Mouse (Mus musculus) forebrain, embryonic 11.5 days (tissue): ENCODE data around the gene Krtap3-3. TPM values are rescaled to one million over a fixed set of nuclear protein-coding genes. Genes with fewer than 3 reads are reported as not detected.
A peak's percentile ranks its signal among the peaks of the same experiment; 100 is the strongest.
"Not testable (repeated sequence)": the region's sequence is repeated elsewhere in the genome, so short reads cannot be mapped to it uniquely, and the experiment has no call there.

Experiments
- ATAC-seq: fragments of 200-750 bp; cut with Nextera tagmentation; replicated peaks from 2 replicates; pipeline ENCODE4 v1.8.0; 2017; ENCODE audit warnings: moderate TSS enrichment; ENCODE audit not compliant: low FRiP score
- DNase-seq: peaks from one replicate; pipeline ENCODE4 v3.0.0-alpha.2; 2017; ENCODE audit warnings: low spot score
- H3K27ac ChIP-seq: fragments of 300-500 bp; sonication (generic); 2 replicates; pipeline ENCODE4 v1.5.1; 2014; ENCODE audit warnings: low read depth, low read length
- H3K27me3 ChIP-seq: fragments of 300-500 bp; sonication (generic); 2 replicates; pipeline ENCODE4 v1.6.1; 2014; ENCODE audit warnings: mild to moderate bottlenecking, low read length, mixed read lengths; ENCODE audit not compliant: control insufficient read depth, insufficient read depth
- H3K36me3 ChIP-seq: fragments of 300-500 bp; sonication (generic); 2 replicates; pipeline ENCODE4 v1.6.1; 2014; ENCODE audit warnings: mild to moderate bottlenecking, low read length, moderate library complexity, mixed read lengths; ENCODE audit not compliant: control insufficient read depth, insufficient read depth
- H3K4me1 ChIP-seq: fragments of 300-500 bp; sonication (generic); replicated peaks from 2 replicates; pipeline ENCODE4 v1.6.1; 2014; ENCODE audit warnings: low read length, mixed read lengths; ENCODE audit not compliant: control insufficient read depth, insufficient read depth
- H3K4me2 ChIP-seq: fragments of 300-500 bp; sonication (generic); 2 replicates; pipeline ENCODE4 v1.6.1; 2014; ENCODE audit warnings: low read depth, mild to moderate bottlenecking, low read length, moderate library complexity, mixed read lengths; ENCODE audit not compliant: severe bottlenecking
- H3K4me3 ChIP-seq: fragments of 300-500 bp; sonication (generic); 2 replicates; pipeline ENCODE4 v1.5.1; 2014; ENCODE audit warnings: low read depth, low read length
- H3K9ac ChIP-seq: fragments of 300-500 bp; sonication (generic); 2 replicates; pipeline ENCODE4 v1.6.1; 2014; ENCODE audit warnings: low read length
- H3K9me3 ChIP-seq: fragments of 300-500 bp; sonication (generic); 2 replicates; pipeline ENCODE4 v1.6.1; 2016; ENCODE audit warnings: low read length, mixed read lengths; ENCODE audit not compliant: control insufficient read depth
- whole genome bisulfite sequencing: fragments of 180-500 bp; shearing (Covaris S2); extraction: QIAGEN DNeasy Blood & Tissue Kit; methylation state at CpG from one replicate; pipeline ENCODE4 v1.1.7; 2014; 5-methylcytosine and 5-hydroxymethylcytosine counted together
- polyA plus RNA-seq: library from polyadenylated mRNA; unstranded; fragments of >200 nt; fragmentation: Nextera tagmentation; extraction: Ambion mirVana; gene quantifications from 2 replicates; pipeline ENCODE4 v1.2.1, GENCODE M21; 2014

The Krtap3-3 gene
- polyA plus RNA-seq = not detected in 2 replicates

- Histone ChIP-seq H3K27ac (no peak within 1 kb of the TSS), H3K4me3 (no peak within 1 kb of the TSS), H3K4me2 (no peak within 1 kb of the TSS), H3K9ac (no peak within 1 kb of the TSS), H3K4me1 (no peaks in the 10 kb centered on the region), H3K27me3 (no peaks in the 10 kb centered on the region), H3K9me3 (no peaks in the 10 kb centered on the region), H3K36me3 (no peaks in the 10 kb centered on the region)
- DNase-seq = no peak
- ATAC-seq = no peak
- 62% methylated on average over 4 of the region's 4 CpGs for WGBS
Measured at GRCm38 (mm10) chr11:99550765-99551164, at the start of gene Krtap3-3. Krtap3-3 (minus strand) TSS chr11:99550865.

- H3K4me3 ChIP-seq, ATAC-seq, H3K9ac ChIP-seq, H3K4me1 ChIP-seq, H3K9me3 ChIP-seq, H3K4me2 ChIP-seq, H3K36me3 ChIP-seq, H3K27me3 ChIP-seq, H3K27ac ChIP-seq, DNase-seq: not testable (repeated sequence)
- WGBS = 80% methylated on average over 6 of the region's 6 CpGs
Measured at GRCm38 (mm10) chr11:99597742-99598141, 47.1 kb upstream of the Krtap3-3 start, which contains the start of gene Krtap9-3. Krtap9-3 (minus strand) TSS chr11:99598105.

- 87% methylated on average over 6 of the region's 6 CpGs for WGBS
- no peaks in the 10 kb centered on the region for H3K27me3 ChIP-seq
- ATAC-seq = no peak
Measured at GRCm38 (mm10) chr11:99590981-99591380, 40.3 kb upstream of the Krtap3-3 start, which contains the start of gene Krtap1-3. Krtap1-3 (minus strand) TSS chr11:99591339.

DNA sequence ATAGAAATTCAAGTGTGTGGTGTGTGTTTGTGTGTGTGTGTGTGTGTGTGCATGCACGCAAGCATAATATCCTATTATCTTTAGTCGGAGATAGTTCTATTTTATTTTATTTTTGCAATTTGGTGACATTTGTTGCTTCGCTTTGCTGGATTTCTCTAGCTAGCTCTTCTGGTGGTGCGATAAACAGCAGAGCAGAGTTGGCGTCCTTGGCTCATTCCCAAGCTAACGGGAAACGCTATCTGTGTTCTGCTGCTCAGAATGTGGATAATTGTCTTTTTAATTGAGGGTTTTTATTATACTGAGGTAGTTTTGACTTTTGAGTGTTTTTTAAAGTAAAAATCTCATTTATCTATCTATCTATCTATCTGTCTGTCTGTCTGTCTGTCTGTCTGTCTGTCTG is 34.4 kb upstream of the Krtap3-3 start:
- WGBS = 95% methylated on average over 7 of the region's 7 CpGs
- Histone ChIP-seq H3K36me3 (no peaks in the 10 kb centered on the region), H3K27me3 (no peaks in the 10 kb centered on the region), H3K27ac (no peak overlapping the region), H3K4me2 (no peak overlapping the region), H3K4me3 (no peak overlapping the region), H3K9ac (no peak overlapping the region), H3K4me1 (no peaks in the 10 kb centered on the region), H3K9me3 (no peaks in the 10 kb centered on the region)
- no peak for ATAC-seq
- DNase-seq = no peak

More at GRCm38 (mm10) chr11:99590981-99591380, 40.3 kb upstream of the Krtap3-3 start, which contains the start of gene Krtap1-3:
- H3K9ac ChIP-seq = no peak within 1 kb of the TSS
- H3K4me2 ChIP-seq = no peak within 1 kb of the TSS
- H3K27ac ChIP-seq = no peak within 1 kb of the TSS
- no peaks in the 10 kb centered on the region for H3K36me3 ChIP-seq
- H3K4me3 ChIP-seq = no peak within 1 kb of the TSS
- H3K9me3 ChIP-seq = no peaks in the 10 kb centered on the region
- H3K4me1 ChIP-seq = no peaks in the 10 kb centered on the region
- DNase-seq = no peak

DNA sequence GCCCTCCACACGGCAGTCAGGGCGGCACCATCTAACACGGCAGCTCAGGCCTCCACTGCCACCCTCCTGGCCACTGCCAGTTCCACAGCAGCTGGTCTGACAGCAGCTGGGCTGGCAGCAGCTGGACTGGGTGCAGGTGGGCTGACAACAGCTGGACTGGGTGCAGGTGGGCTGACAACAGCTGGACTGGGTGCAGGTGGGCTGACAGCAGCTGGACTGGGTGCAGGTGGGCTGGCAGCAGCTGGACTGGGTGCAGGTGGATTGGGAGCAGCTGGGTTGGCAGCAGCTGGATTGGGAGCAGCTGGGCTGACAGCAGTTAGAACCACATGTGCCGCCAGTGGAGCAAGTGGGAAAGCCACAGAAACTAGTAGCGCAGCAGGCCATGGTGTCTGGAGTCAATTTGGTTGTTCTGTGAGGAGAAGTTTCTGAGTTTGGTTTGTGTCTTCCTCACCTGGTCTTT is 32.6 kb upstream of the Krtap3-3 start, which contains the start of gene Krtap1-4:
TSS of gene Krtap1-4 (minus strand) at position 410 of the 460 bp plus-strand sequence.
- no peak for DNase-seq
- Histone ChIP-seq H3K9ac (no peak within 1 kb of the TSS), H3K36me3 (no peaks in the 10 kb centered on the region), H3K9me3 (no peaks in the 10 kb centered on the region), H3K27ac (no peak within 1 kb of the TSS), H3K4me2 (no peak within 1 kb of the TSS), H3K27me3 (no peaks in the 10 kb centered on the region), H3K4me3 (no peak within 1 kb of the TSS), H3K4me1 (no peaks in the 10 kb centered on the region)
- 75% methylated on average over 5 of the region's 5 CpGs for WGBS
- no peak for ATAC-seq

DNA sequence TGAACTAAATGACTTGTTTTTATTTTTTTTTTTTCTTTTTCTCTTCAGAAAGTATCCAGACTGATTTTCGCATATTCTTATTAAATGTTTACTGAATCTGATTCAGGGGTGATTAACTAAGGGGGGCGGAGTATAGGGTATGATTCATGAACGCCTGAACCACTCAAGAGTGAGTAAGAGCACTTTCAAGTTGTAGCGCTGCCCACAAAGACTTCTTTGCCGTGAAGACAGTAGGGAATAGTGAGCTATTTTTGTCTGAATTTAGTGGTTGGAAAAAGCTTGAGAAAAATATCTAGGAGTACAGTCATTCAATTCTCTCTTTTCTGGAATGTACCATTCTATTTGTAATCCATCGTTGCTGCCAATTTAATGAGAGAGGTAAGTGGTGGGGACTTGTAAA is 30.9 kb upstream of the Krtap3-3 start:
- H3K27ac ChIP-seq = no peak overlapping the region
- no peak for DNase-seq
- no peaks in the 10 kb centered on the region for H3K27me3 ChIP-seq
- H3K4me2 ChIP-seq = no peak overlapping the region
- H3K9me3 ChIP-seq = no peaks in the 10 kb centered on the region
- 87% methylated on average over 6 of the region's 6 CpGs for WGBS
- ATAC-seq = no peak
- no peak overlapping the region for H3K4me3 ChIP-seq
- H3K4me1 ChIP-seq = no peaks in the 10 kb centered on the region
- no peak overlapping the region for H3K9ac ChIP-seq
- H3K36me3 ChIP-seq = no peaks in the 10 kb centered on the region

GRCm38 (mm10) chr11:99581051-99581450 is 30.4 kb upstream of the Krtap3-3 start:
- H3K4me2 ChIP-seq = no peak overlapping the region
- no peak for ATAC-seq
- no peaks in the 10 kb centered on the region for H3K36me3 ChIP-seq
- no peak overlapping the region for H3K27ac ChIP-seq
- 93% methylated on average over 5 of the region's 5 CpGs for WGBS
- no peaks in the 10 kb centered on the region for H3K9me3 ChIP-seq
- no peak overlapping the region for H3K9ac ChIP-seq
- DNase-seq = no peak
- no peaks in the 10 kb centered on the region for H3K4me1 ChIP-seq
- H3K4me3 ChIP-seq = no peak overlapping the region
- H3K27me3 ChIP-seq = no peaks in the 10 kb centered on the region

- ATAC-seq = no peak
- H3K4me3 ChIP-seq = no peak within 1 kb of the TSS
- WGBS = 85% methylated on average over 6 of the region's 6 CpGs
Measured at GRCm38 (mm10) chr11:99580636-99581035, 30.0 kb upstream of the Krtap3-3 start, which contains the start of gene Krtap1-5. Krtap1-5 (minus strand) TSS chr11:99581016.

DNA sequence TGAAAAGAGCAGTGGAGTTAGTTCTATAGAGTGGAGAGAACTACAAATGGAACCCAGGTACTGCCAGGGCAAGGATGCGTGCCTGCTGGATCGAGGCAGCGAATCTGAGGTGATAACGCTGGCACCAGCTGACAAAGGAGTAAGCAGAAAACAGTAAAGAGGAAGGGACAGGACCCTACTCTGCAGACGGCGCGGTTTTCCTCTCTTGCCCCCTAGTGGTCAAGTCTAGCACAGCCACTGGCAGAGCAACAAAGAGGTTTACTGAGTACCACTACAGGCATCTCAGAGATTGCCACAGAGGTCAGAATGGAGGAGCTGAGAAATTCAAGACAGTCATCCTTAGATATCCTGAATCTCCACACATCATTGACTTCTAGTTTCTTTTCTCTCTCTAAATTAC is 23.4 kb upstream of the Krtap3-3 start:
- Histone ChIP-seq H3K4me1 (no peaks in the 10 kb centered on the region), H3K36me3 (no peaks in the 10 kb centered on the region), H3K9ac (no peak overlapping the region), H3K4me2 (0 out of 2 replicates have a peak overlapping the region, but pooled peaks have one; percentile 26), H3K27ac (no peak overlapping the region), H3K4me3 (no peak overlapping the region), H3K9me3 (no peaks in the 10 kb centered on the region), H3K27me3 (no peaks in the 10 kb centered on the region)
- ATAC-seq (peak; percentile 76), DNase-seq (peak; percentile 91)
- WGBS = 6% methylated on average over 7 of the region's 7 CpGs

More at GRCm38 (mm10) chr11:99580636-99581035, 30.0 kb upstream of the Krtap3-3 start, which contains the start of gene Krtap1-5:
- no peaks in the 10 kb centered on the region for H3K27me3 ChIP-seq
- no peak for DNase-seq
- H3K9me3 ChIP-seq = no peaks in the 10 kb centered on the region
- no peak within 1 kb of the TSS for H3K9ac ChIP-seq
- H3K27ac ChIP-seq = no peak within 1 kb of the TSS
- H3K4me2 ChIP-seq = no peak within 1 kb of the TSS
- no peaks in the 10 kb centered on the region for H3K36me3 ChIP-seq
- no peaks in the 10 kb centered on the region for H3K4me1 ChIP-seq
